Mouse (Mus musculus) hindbrain, embryonic 16.5 days (tissue): Measurements from ENCODE around the gene Rpl41. TPM values are rescaled to one million over a fixed set of nuclear protein-coding genes. Genes with fewer than 3 reads are reported as not detected.
"Not testable (repeated sequence)": the region's sequence is repeated elsewhere in the genome, so short reads cannot be mapped to it uniquely, and the experiment has no call there.

Experiments
- ATAC-seq: fragments of 200-750 bp; cut with Nextera tagmentation; 2 replicates; pipeline ENCODE4 v1.8.0; 2017; ENCODE audit warnings: moderate TSS enrichment, moderate library complexity
- H3K27ac ChIP-seq: fragments of 300-500 bp; sonication (generic); 2 replicates; pipeline ENCODE4 v1.5.1; 2014; ENCODE audit warnings: low read depth, mild to moderate bottlenecking, control low read depth, low read length, moderate library complexity
- H3K27me3 ChIP-seq: fragments of 300-500 bp; sonication (generic); replicated peaks from 2 replicates; pipeline ENCODE4 v1.6.1; 2014; ENCODE audit warnings: low read length; ENCODE audit not compliant: control insufficient read depth, insufficient read depth
- H3K36me3 ChIP-seq: fragments of 300-500 bp; sonication (generic); 2 replicates; pipeline ENCODE4 v1.6.1; 2014; ENCODE audit warnings: mild to moderate bottlenecking, low read length, moderate library complexity, mixed read lengths; ENCODE audit not compliant: control insufficient read depth, insufficient read depth
- H3K4me1 ChIP-seq: fragments of 300-500 bp; sonication (generic); 2 replicates; pipeline ENCODE4 v1.6.1; 2014; ENCODE audit warnings: low read depth, low read length; ENCODE audit not compliant: control insufficient read depth, insufficient read depth
- H3K4me2 ChIP-seq: fragments of 300-500 bp; sonication (generic); 2 replicates; pipeline ENCODE4 v1.6.1; 2014; ENCODE audit warnings: mild to moderate bottlenecking, low read length, control low read depth, moderate library complexity
- H3K4me3 ChIP-seq: fragments of 300-500 bp; sonication (generic); 2 replicates; pipeline ENCODE4 v1.5.1; 2014; ENCODE audit warnings: mild to moderate bottlenecking, low read length, control low read depth, moderate library complexity
- H3K9ac ChIP-seq: fragments of 300-500 bp; sonication (generic); 2 replicates; pipeline ENCODE4 v1.6.1; 2014; ENCODE audit warnings: low read depth, mild to moderate bottlenecking, control low read depth, low read length, moderate library complexity
- H3K9me3 ChIP-seq: fragments of 300-500 bp; sonication (generic); 2 replicates; pipeline ENCODE4 v1.6.1; 2014; ENCODE audit warnings: mild to moderate bottlenecking, low read length, moderate library complexity; ENCODE audit not compliant: control insufficient read depth
- WGBS: fragments of 180-500 bp; shearing (Covaris S2); extraction: QIAGEN DNeasy Blood & Tissue Kit; methylation state at CpG from one replicate; pipeline ENCODE4 v1.1.7; 2014; 5-methylcytosine and 5-hydroxymethylcytosine counted together
- polyA plus RNA-seq: library from polyadenylated mRNA; unstranded; fragments of >200 nt; fragmentation: Nextera tagmentation; extraction: Ambion mirVana; gene quantifications from 2 replicates; pipeline ENCODE4 v1.2.1, GENCODE M21; 2015

The Rpl41 gene
- polyA plus RNA-seq, 1 experiment from 2014 or later, result 2,091 TPM

DNA sequence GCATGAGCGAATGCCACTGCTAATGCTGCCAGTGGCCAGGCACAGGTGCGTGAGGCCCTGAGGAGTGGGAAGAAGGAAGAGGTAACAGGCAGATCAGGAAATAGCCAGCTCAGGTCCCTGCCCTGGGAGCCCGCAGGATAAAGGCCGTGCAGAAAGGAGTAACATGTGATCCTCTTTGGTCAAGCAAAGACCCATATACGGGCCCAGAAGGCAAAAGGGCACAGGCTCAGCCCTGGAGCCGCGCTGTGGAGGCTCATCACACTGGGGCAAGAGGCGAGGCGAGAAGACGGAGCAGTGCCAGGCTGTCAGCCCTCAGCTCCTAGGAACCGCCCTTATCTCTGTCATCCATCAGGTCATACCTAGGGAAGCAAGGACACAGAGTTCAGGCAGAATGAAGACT is 38.8 kb downstream of the Rpl41 start:
- 90% methylated on average over 11 of the region's 11 CpGs for WGBS
- no peak overlapping the region for H3K4me3 ChIP-seq
- no peaks in the 10 kb centered on the region for H3K27me3 ChIP-seq
- H3K9me3 ChIP-seq, result no peaks in the 10 kb centered on the region
- H3K27ac ChIP-seq, result no peak overlapping the region
- no peak overlapping the region for H3K9ac ChIP-seq
- peaks cover 9% of the 10 kb centered on the region; the same call in 1 of the 2 replicates for H3K36me3 ChIP-seq
- no peak for ATAC-seq
- no peak overlapping the region for H3K4me2 ChIP-seq
- no peaks in the 10 kb centered on the region for H3K4me1 ChIP-seq

DNA sequence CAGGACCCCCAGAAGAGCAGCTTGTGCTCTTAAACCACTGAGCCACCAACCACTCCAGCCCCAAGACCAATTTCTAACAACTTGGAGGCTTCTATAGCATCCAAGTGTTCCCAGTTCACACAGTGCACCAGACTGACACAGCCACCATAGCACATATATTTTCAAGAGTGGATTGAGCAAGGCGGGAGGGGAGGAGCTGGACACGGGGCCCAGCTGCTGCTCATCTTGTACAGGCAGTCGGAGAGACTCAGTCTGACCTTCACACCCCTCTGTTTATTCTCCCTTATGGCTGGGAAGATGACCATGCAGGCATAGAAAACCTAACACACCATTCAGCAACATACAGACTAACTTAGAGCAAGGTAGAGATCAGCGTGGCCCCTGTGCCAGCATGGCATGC is 39.3 kb downstream of the Rpl41 start:
- Histone ChIP-seq H3K9ac (no peak overlapping the region), H3K9me3 (no peaks in the 10 kb centered on the region), H3K27ac (no peak overlapping the region), H3K27me3 (no peaks in the 10 kb centered on the region), H3K4me3 (no peak overlapping the region), H3K36me3 (peaks cover 9% of the 10 kb centered on the region; the same call in 1 of the 2 replicates), H3K4me1 (no peaks in the 10 kb centered on the region), H3K4me2 (no peak overlapping the region)
- WGBS, result 84% methylated on average over 4 of the region's 4 CpGs
- ATAC-seq, result no peak

- Histone ChIP-seq H3K4me3 (no peak overlapping the region), H3K9ac (no peak overlapping the region)
- WGBS, result 86% methylated on average over 9 of the region's 9 CpGs
Measured at GRCm38 (mm10) chr10:128509203-128509602, 39.9 kb downstream of the Rpl41 start.

DNA sequence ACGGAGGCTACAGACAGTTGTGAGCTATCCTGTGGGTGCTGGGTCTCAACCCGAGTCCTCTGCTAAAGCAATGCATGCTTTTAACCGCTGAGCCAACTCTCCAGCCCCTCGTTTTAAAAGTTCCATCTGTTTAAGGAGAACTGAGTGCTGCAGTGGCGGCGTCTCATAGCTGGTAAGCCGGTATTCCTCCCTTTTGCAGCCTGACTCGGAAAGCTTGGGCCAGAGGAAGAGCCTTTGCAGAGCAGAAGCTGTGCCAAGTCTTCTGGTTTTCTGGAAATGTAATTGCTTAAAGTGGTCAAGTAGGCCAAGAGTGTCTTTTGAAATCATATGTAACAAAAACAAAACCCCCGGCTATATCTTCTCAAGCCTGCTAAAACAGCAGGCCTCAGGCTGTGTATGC is 40.8 kb downstream of the Rpl41 start:
- 82% methylated on average over 9 of the region's 9 CpGs for WGBS
- no peak for ATAC-seq
- no peaks in the 10 kb centered on the region for H3K9me3 ChIP-seq

More at GRCm38 (mm10) chr10:128509203-128509602, 39.9 kb downstream of the Rpl41 start:
- Histone ChIP-seq H3K9me3 (no peaks in the 10 kb centered on the region), H3K27ac (no peak overlapping the region), H3K4me2 (no peak overlapping the region), H3K27me3 (no peaks in the 10 kb centered on the region), H3K36me3 (peaks cover 9% of the 10 kb centered on the region; the same call in 1 of the 2 replicates), H3K4me1 (no peaks in the 10 kb centered on the region)
- ATAC-seq, result no peak

DNA sequence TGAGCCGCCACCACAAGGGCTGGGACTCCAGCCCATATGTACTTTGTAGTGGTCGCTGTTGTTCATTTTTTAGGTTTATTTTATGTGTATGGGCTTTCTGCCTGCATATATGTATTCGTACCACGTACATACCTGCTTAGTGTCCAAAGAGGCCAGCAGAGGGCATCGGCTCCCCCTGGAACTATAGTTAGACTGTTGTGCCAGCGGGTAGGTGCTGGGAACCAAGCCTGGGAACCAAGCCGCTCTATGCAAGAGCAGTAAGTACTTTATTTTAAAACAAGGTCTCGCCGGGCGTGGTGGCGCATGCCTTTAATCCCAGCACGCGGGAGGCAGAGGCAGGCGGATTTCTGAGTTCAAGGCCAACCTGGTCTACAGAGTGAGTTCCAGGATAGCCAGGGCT is 43.1 kb downstream of the Rpl41 start:
- peaks cover 6% of the 10 kb centered on the region; the same call in 1 of the 2 replicates for H3K36me3 ChIP-seq
- no peak overlapping the region for H3K9ac ChIP-seq
- H3K4me2 ChIP-seq, result no peak overlapping the region
- no peak overlapping the region for H3K27ac ChIP-seq
- no peaks in the 10 kb centered on the region for H3K4me1 ChIP-seq
- no peaks in the 10 kb centered on the region for H3K27me3 ChIP-seq
- no peak for ATAC-seq
- H3K9me3 ChIP-seq, result no peaks in the 10 kb centered on the region
- 95% methylated on average over 14 of the region's 14 CpGs for WGBS
- H3K4me3 ChIP-seq, result no peak overlapping the region

More for the DNA sequence above, 40.8 kb downstream of the Rpl41 start:
- H3K27ac ChIP-seq, result no peak overlapping the region
- no peaks in the 10 kb centered on the region for H3K27me3 ChIP-seq
- H3K36me3 ChIP-seq, result peaks cover 9% of the 10 kb centered on the region; the same call in 1 of the 2 replicates
- no peak overlapping the region for H3K4me3 ChIP-seq
- no peak overlapping the region for H3K9ac ChIP-seq
- H3K4me1 ChIP-seq, result no peaks in the 10 kb centered on the region
- no peak overlapping the region for H3K4me2 ChIP-seq

GRCm38 (mm10) chr10:128505371-128505667 is 43.8 kb downstream of the Rpl41 start:
- not testable (repeated sequence) for ATAC-seq, H3K4me1 ChIP-seq
- WGBS, result 90% methylated on average over 5 of the region's 5 CpGs

GRCm38 (mm10) chr10:128504641-128505370 is 44.3 kb downstream of the Rpl41 start:
- no peak for ATAC-seq
- no peak overlapping the region for H3K27ac ChIP-seq
- WGBS, result 85% methylated on average over 9 of the region's 9 CpGs

More at GRCm38 (mm10) chr10:128505371-128505667, 43.8 kb downstream of the Rpl41 start:
- H3K9me3 ChIP-seq, H3K27me3 ChIP-seq, H3K4me2 ChIP-seq, H3K9ac ChIP-seq, H3K4me3 ChIP-seq, H3K27ac ChIP-seq, H3K36me3 ChIP-seq: not testable (repeated sequence)

GRCm38 (mm10) chr10:128504012-128504411 is 45.1 kb downstream of the Rpl41 start:
- H3K9me3 ChIP-seq, result no peaks in the 10 kb centered on the region
- H3K27ac ChIP-seq, result no peak overlapping the region
- no peak for ATAC-seq
- 84% methylated on average over 3 of the region's 3 CpGs for WGBS
- H3K36me3 ChIP-seq, result no peaks in the 10 kb centered on the region
- H3K4me1 ChIP-seq, result peaks cover 4% of the 10 kb centered on the region
- H3K4me3 ChIP-seq, result no peak overlapping the region
- H3K9ac ChIP-seq, result no peak overlapping the region
- no peak overlapping the region for H3K4me2 ChIP-seq
- no peaks in the 10 kb centered on the region for H3K27me3 ChIP-seq

More at GRCm38 (mm10) chr10:128504641-128505370, 44.3 kb downstream of the Rpl41 start:
- no peaks in the 10 kb centered on the region for H3K4me1 ChIP-seq
- H3K9ac ChIP-seq, result no peak overlapping the region
- H3K4me3 ChIP-seq, result no peak overlapping the region
- H3K27me3 ChIP-seq, result no peaks in the 10 kb centered on the region
- H3K4me2 ChIP-seq, result no peak overlapping the region
- 0 out of 2 replicates have a peak, but pooled peaks cover 3% of the 10 kb centered on the region for H3K36me3 ChIP-seq
- no peaks in the 10 kb centered on the region for H3K9me3 ChIP-seq

- Histone ChIP-seq H3K27me3 (no peaks in the 10 kb centered on the region), H3K4me1 (peaks cover 4% of the 10 kb centered on the region), H3K9ac (no peak overlapping the region), H3K9me3 (no peaks in the 10 kb centered on the region), H3K36me3 (no peaks in the 10 kb centered on the region), H3K4me2 (no peak overlapping the region), H3K4me3 (no peak overlapping the region), H3K27ac (no peak overlapping the region)
- ATAC-seq, result no peak
- 80% methylated on average over 8 of the region's 8 CpGs for WGBS
Measured at GRCm38 (mm10) chr10:128503532-128503931, 45.6 kb downstream of the Rpl41 start.
